Mouse (Mus musculus): ENCODE measurements around the gene Ugt1a10. TPM values are rescaled to one million over a fixed set of nuclear protein-coding genes. Genes with fewer than 3 reads are reported as not detected.

Ugt1a10 gene
- polyA plus RNA-seq, 1 experiment from 2014 or later: not detected

GRCm38 (mm10) chr1:88268070-88268469 is 212.9 kb downstream of the Ugt1a10 start:
- Histone ChIP-seq H3K4me2 (no peak overlapping the region), H3K9me3 (replicated peaks) (no peaks in the 10 kb centered on the region), H3K9ac (no peak overlapping the region), H3K4me1 (replicated peaks) (no peaks in the 10 kb centered on the region), H3K27ac (no peak overlapping the region), H3K36me3 (peaks cover 93% of the 10 kb centered on the region), H3K27me3 (no peaks in the 10 kb centered on the region), H3K4me3 (replicated peaks) (no peak overlapping the region)
- DNase-seq (no peak), ATAC-seq (ENCODE audit: low read depth) (no peak)
- WGBS (ENCODE audit: insufficient replicate concordance): 77% methylated on average over 6 of the region's 6 CpGs

Small RNA genes within 50 kb of the gene (microRNA-seq; reads per million reads assigned to microRNA genes)
- gene Gm25198: not detected

Other genes starting within 250 kb of the Ugt1a10 start
- gene Dgkd, start 202.1 kb upstream of the Ugt1a10 start, polyA plus RNA-seq (2015; fragmentation: Nextera tagmentation; extraction: Ambion mirVana): 10.9 and 15.1 TPM in 2 replicates
- 7.5 and 9.2 TPM in 2 replicates for gene Usp40, start 46.8 kb upstream of the Ugt1a10 start, polyA plus RNA-seq (2015; fragmentation: Nextera tagmentation; extraction: Ambion mirVana)
- gene Ugt1a9, start 15.4 kb downstream of the Ugt1a10 start, polyA plus RNA-seq (2015; fragmentation: Nextera tagmentation; extraction: Ambion mirVana): 0.16 and 0.21 TPM in 2 replicates
- gene Ugt1a8, start 32.4 kb downstream of the Ugt1a10 start, polyA plus RNA-seq (2015; fragmentation: Nextera tagmentation; extraction: Ambion mirVana): not detected in 2 replicates
- 1.7 and 1.9 TPM in 2 replicates for gene Ugt1a7c, start 39.7 kb downstream of the Ugt1a10 start, polyA plus RNA-seq (2015; fragmentation: Nextera tagmentation; extraction: Ambion mirVana)
- 2.1 TPM in 2 replicates for gene Ugt1a6b, start 47.9 kb downstream of the Ugt1a10 start, polyA plus RNA-seq (2015; fragmentation: Nextera tagmentation; extraction: Ambion mirVana)
- 3.4 and 4.3 TPM in 2 replicates for gene Ugt1a6a, start 79.4 kb downstream of the Ugt1a10 start, polyA plus RNA-seq (2015; fragmentation: Nextera tagmentation; extraction: Ambion mirVana)
- gene Ugt1a5, start 110.6 kb downstream of the Ugt1a10 start, polyA plus RNA-seq (2015; fragmentation: Nextera tagmentation; extraction: Ambion mirVana): not detected in 2 replicates
- gene Ugt1a2, start 145.2 kb downstream of the Ugt1a10 start, polyA plus RNA-seq (2015; fragmentation: Nextera tagmentation; extraction: Ambion mirVana): not detected in 2 replicates
- gene Dnajb3, start 150.4 kb downstream of the Ugt1a10 start, polyA plus RNA-seq (2015; fragmentation: Nextera tagmentation; extraction: Ambion mirVana): 11.3 and 11.4 TPM in 2 replicates
- gene Ugt1a1, start 156.6 kb downstream of the Ugt1a10 start, polyA plus RNA-seq (2015; fragmentation: Nextera tagmentation; extraction: Ambion mirVana): 0.08 TPM in 1 of 2 replicates, not detected in the other
- gene Mroh2a, start 171.6 kb downstream of the Ugt1a10 start, polyA plus RNA-seq (2015; fragmentation: Nextera tagmentation; extraction: Ambion mirVana): 0.41 TPM in 2 replicates
- gene Hjurp, start 222.2 kb downstream of the Ugt1a10 start, polyA plus RNA-seq (2015; fragmentation: Nextera tagmentation; extraction: Ambion mirVana): 61.0 and 69.7 TPM in 2 replicates
- not detected in 2 replicates for gene Trpm8, start 222.3 kb downstream of the Ugt1a10 start, polyA plus RNA-seq (2015; fragmentation: Nextera tagmentation; extraction: Ambion mirVana)